Mouse (Mus musculus): ENCODE measurements around the gene Mt3. TPM values are rescaled to one million over a fixed set of nuclear protein-coding genes. Genes with fewer than 3 reads are reported as not detected.

Mt3 gene
- polyA plus RNA-seq (2012; rRNA removed) = 40.6 and 43.0 TPM in 2 replicates

GRCm38 (mm10) chr8:94152513-94153300, at the start of gene Mt3:
Gene Mt3 (plus strand): TSS chr8:94152607.

GRCm38 (mm10) chr8:94136933-94137332, 15.5 kb upstream of the Mt3 start, which contains the start of gene Mt4:
Gene Mt4 (plus strand): TSS chr8:94137197.

GRCm38 (mm10) chr8:94172075-94172808, 19.8 kb downstream of the Mt3 start, which contains the start of gene Mt2:
Gene Mt2 (plus strand): TSS chr8:94172664.

GRCm38 (mm10) chr8:94178857-94179712, 26.7 kb downstream of the Mt3 start, which contains the start of gene Mt1:
Gene Mt1 (plus strand): TSS chr8:94179082.

Other genes with a start within 250 kb of the Mt3 start
- gene Amfr, start 139.8 kb upstream of the Mt3 start, polyA plus RNA-seq (2012; rRNA removed) = 124 and 173 TPM in 2 replicates
- 39.0 and 169 TPM in 2 replicates for gene Nudt21, start 115.6 kb upstream of the Mt3 start, polyA plus RNA-seq (2012; rRNA removed)
- gene Ogfod1, start 115.4 kb upstream of the Mt3 start, polyA plus RNA-seq (2012; rRNA removed) = 3.7 and 4.6 TPM in 2 replicates
- 23.7 and 29.6 TPM in 2 replicates for gene Bbs2, start 53.7 kb upstream of the Mt3 start, polyA plus RNA-seq (2012; rRNA removed)
- not detected in 2 replicates for gene Mt4, start 15.4 kb upstream of the Mt3 start, polyA plus RNA-seq (2012; rRNA removed)
- gene Mt2, start 20.1 kb downstream of the Mt3 start, polyA plus RNA-seq (2012; rRNA removed) = 89.1 and 173 TPM in 2 replicates
- gene Mt1, start 26.5 kb downstream of the Mt3 start, polyA plus RNA-seq (2012; rRNA removed) = 1,509 and 2,181 TPM in 2 replicates
- gene Nup93, start 62.0 kb downstream of the Mt3 start, polyA plus RNA-seq (2012; rRNA removed) = 14.7 and 18.9 TPM in 2 replicates
- gene Slc12a3, start 176.6 kb downstream of the Mt3 start, polyA plus RNA-seq (2012; rRNA removed) = 0.16 and 0.18 TPM in 2 replicates
- 304 and 326 TPM in 2 replicates for gene Herpud1, start 233.8 kb downstream of the Mt3 start, polyA plus RNA-seq (2012; rRNA removed)

All from ovary, adult 2 months (tissue).